Mouse (Mus musculus) layer of hippocampus, adult 6 months (tissue): ENCODE data around the gene Ifna12. TPM values are rescaled to one million over a fixed set of nuclear protein-coding genes. Genes with fewer than 3 reads are reported as not detected.

Experiments
- long read RNA-seq, 2 experiments: library from polyadenylated mRNA; unstranded; transcript quantifications; one replicate each; pipeline ENCODE4 v2.0.0; 2019 to 2020
- polyA plus RNA-seq: library from polyadenylated mRNA; unstranded; fragments of <200 nt; fragmentation: Nextera tagmentation; gene quantifications from 2 replicates; pipeline ENCODE4 v1.2.3, GENCODE M21; 2021

Gene Ifna12
- polyA plus RNA-seq = not detected in 2 replicates
- long read RNA-seq, experiment 1 = 0 reads
- long read RNA-seq, experiment 2 = 0 reads

GRCm38 (mm10) chr4:88603276-88603675, at the start of gene Ifna12:
Gene Ifna12, minus strand, starts transcription at chr4:88603376.

GRCm38 (mm10) chr4:88644359-88644758, 41.2 kb upstream of the Ifna12 start, which contains the start of gene Ifna13:
Gene Ifna13, minus strand, starts transcription at chr4:88644459.

GRCm38 (mm10) chr4:88634311-88634710, 31.1 kb upstream of the Ifna12 start, which contains the start of gene C87499:
Gene C87499, minus strand, starts transcription at chr4:88634411.

GRCm38 (mm10) chr4:88592285-88592684, 10.9 kb downstream of the Ifna12 start, which contains the start of gene Ifna9:
Gene Ifna9, minus strand, starts transcription at chr4:88592385.

GRCm38 (mm10) chr4:88571698-88572097, 31.5 kb downstream of the Ifna12 start, which contains the start of gene Ifna14:
Gene Ifna14, minus strand, starts transcription at chr4:88571798.

GRCm38 (mm10) chr4:88558145-88558544, 45.0 kb downstream of the Ifna12 start, which contains the start of gene Ifna15:
Gene Ifna15, minus strand, starts transcription at chr4:88558245.

Other genes with a start within 250 kb of the Ifna12 start
- 1.9 and 2.1 TPM in 2 replicates for gene Hacd4, start 164.4 kb downstream of the Ifna12 start, polyA plus RNA-seq
- not detected in 2 replicates for gene Ifnb1, start 80.6 kb downstream of the Ifna12 start, polyA plus RNA-seq
- not detected in 2 replicates for gene Ifna15, start 45.1 kb downstream of the Ifna12 start, polyA plus RNA-seq
- gene Ifna14, start 31.6 kb downstream of the Ifna12 start, polyA plus RNA-seq = not detected in 2 replicates
- gene Ifna9, start 11.0 kb downstream of the Ifna12 start, polyA plus RNA-seq = not detected in 2 replicates
- gene C87499, start 31.0 kb upstream of the Ifna12 start, polyA plus RNA-seq = not detected in 2 replicates
- not detected in 2 replicates for gene Ifna13, start 41.1 kb upstream of the Ifna12 start, polyA plus RNA-seq
- not detected in 2 replicates for gene Ifna16, start 73.5 kb upstream of the Ifna12 start, polyA plus RNA-seq
- gene Ifna2, start 80.5 kb upstream of the Ifna12 start, polyA plus RNA-seq = not detected in 2 replicates
- gene Ifnab, start 88.0 kb upstream of the Ifna12 start, polyA plus RNA-seq = not detected in 2 replicates
- 1.8 and 2.6 TPM in 2 replicates for gene Gm26566, start 118.4 kb upstream of the Ifna12 start, polyA plus RNA-seq
- 60.6 and 82.7 TPM in 2 replicates for gene Klhl9, start 119.1 kb upstream of the Ifna12 start, polyA plus RNA-seq
- gene Gm13271, start 151.5 kb upstream of the Ifna12 start, polyA plus RNA-seq = not detected in 2 replicates
- not detected in 2 replicates for gene Gm13283, start 156.7 kb upstream of the Ifna12 start, polyA plus RNA-seq
- gene Gm13290, start 170.5 kb upstream of the Ifna12 start, polyA plus RNA-seq = not detected in 2 replicates
- gene Gm13289, start 173.5 kb upstream of the Ifna12 start, polyA plus RNA-seq = not detected in 2 replicates
- gene Gm13272, start 176.5 kb upstream of the Ifna12 start, polyA plus RNA-seq = not detected in 2 replicates
- gene Ifnz, start 178.8 kb upstream of the Ifna12 start, polyA plus RNA-seq = not detected in 2 replicates
- not detected in 2 replicates for gene Gm13276, start 182.3 kb upstream of the Ifna12 start, polyA plus RNA-seq
- gene Gm13277, start 185.3 kb upstream of the Ifna12 start, polyA plus RNA-seq = not detected in 2 replicates
- gene Gm13278, start 188.2 kb upstream of the Ifna12 start, polyA plus RNA-seq = not detected in 2 replicates
- not detected in 2 replicates for gene Gm13275, start 191.1 kb upstream of the Ifna12 start, polyA plus RNA-seq
- not detected in 2 replicates for gene Gm13279, start 194.0 kb upstream of the Ifna12 start, polyA plus RNA-seq
- gene Gm13285, start 196.3 kb upstream of the Ifna12 start, polyA plus RNA-seq = not detected in 2 replicates
- not detected in 2 replicates for gene Gm13287, start 199.9 kb upstream of the Ifna12 start, polyA plus RNA-seq
- gene Gm13288, start 202.2 kb upstream of the Ifna12 start, polyA plus RNA-seq = not detected in 2 replicates
- not detected in 2 replicates for gene Ifna7, start 212.9 kb upstream of the Ifna12 start, polyA plus RNA-seq
- not detected in 2 replicates for gene Ifna11, start 216.6 kb upstream of the Ifna12 start, polyA plus RNA-seq
- not detected in 2 replicates for gene Ifna6, start 224.0 kb upstream of the Ifna12 start, polyA plus RNA-seq
- not detected in 2 replicates for gene Ifna5, start 232.1 kb upstream of the Ifna12 start, polyA plus RNA-seq
- gene Ifna4, start 238.5 kb upstream of the Ifna12 start, polyA plus RNA-seq = not detected in 2 replicates
- not detected in 2 replicates for gene Ifna1, start 246.7 kb upstream of the Ifna12 start, polyA plus RNA-seq